Mouse (Mus musculus) hematopoietic stem cell, adult 5-6 weeks (primary cell): ENCODE results near the gene Ccdc142. TPM values are rescaled to one million over a fixed set of nuclear protein-coding genes. Genes with fewer than 3 reads are reported as not detected.

Source experiments
- ATAC-seq, 2 experiments: fragments of 125-278 bp in 1 of 2; replicated peaks in 1 of 2; 2 replicates each; pipeline ENCODE4 v1.8.0; 2016 to 2017; ENCODE audit warnings: inconsistent platforms in 2 of 2, mild to moderate bottlenecking in 2 of 2, moderate number of reproducible peaks in 2 of 2, low read depth in 1 of 2, moderate TSS enrichment in 1 of 2; ENCODE audit not compliant: low FRiP score in 2 of 2, poor library complexity in 2 of 2, severe bottlenecking in 2 of 2, insufficient read depth in 1 of 2, low TSS enrichment in 1 of 2
- total RNA-seq: library from RNA; stranded (forward); fragments of 172-1452, 232-1000 nt; gene quantifications from 2 replicates; pipeline ENCODE4 v1.2.3, GENCODE M21; 2017

Gene Ccdc142
- total RNA-seq, 1 experiment from 2014 or later = 0.45 TPM

- ATAC-seq = peak; percentile 4 to 30; a peak in 3 of 4 replicates
These were observed 23.6 kb upstream of the Ccdc142 start, which contains the start of gene Pcgf1 for GRCm38 (mm10) chr6:83077630-83078323. Gene Pcgf1 (plus strand): TSS chr6:83077869.

- peak; percentile 89 to 94 for ATAC-seq
These were observed 23.0 kb upstream of the Ccdc142 start for GRCm38 (mm10) chr6:83078324-83078858.

GRCm38 (mm10) chr6:83080210-83080609 is 21.2 kb upstream of the Ccdc142 start:
- ATAC-seq = no peak

- ATAC-seq = no peak
These were observed 17.9 kb upstream of the Ccdc142 start for GRCm38 (mm10) chr6:83083497-83083896.

GRCm38 (mm10) chr6:83084477-83084876 is 16.9 kb upstream of the Ccdc142 start:
- ATAC-seq = no peak

- peak; percentile 37 to 51; a peak in 3 of 4 replicates for ATAC-seq
These were observed 15.0 kb upstream of the Ccdc142 start, which contains the start of gene Lbx2 for GRCm38 (mm10) chr6:83086121-83087035. Gene Lbx2 (plus strand): TSS chr6:83086367.

GRCm38 (mm10) chr6:83087205-83087925 is 14.0 kb upstream of the Ccdc142 start:
- no peak; a peak in 1 of 4 replicates for ATAC-seq

- ATAC-seq = no peak
These were observed 13.5 kb upstream of the Ccdc142 start for GRCm38 (mm10) chr6:83087926-83088260.

GRCm38 (mm10) chr6:83092416-83093127 is 8.8 kb upstream of the Ccdc142 start:
- ATAC-seq = peak in 1 of 2 experiments; percentile 37; a peak in 1 of 4 replicates

GRCm38 (mm10) chr6:83095968-83096367 is 5.4 kb upstream of the Ccdc142 start:
- no peak for ATAC-seq

GRCm38 (mm10) chr6:83098411-83098810 is 3.0 kb upstream of the Ccdc142 start:
- ATAC-seq = no peak

GRCm38 (mm10) chr6:83101688-83102556 is 521 bp downstream of the Ccdc142 start:
- peak; percentile 66 to 75 for ATAC-seq

GRCm38 (mm10) chr6:83103130-83103650 is 1.8 kb downstream of the Ccdc142 start:
- no peak for ATAC-seq

- no peak for ATAC-seq
These were observed 2.8 kb downstream of the Ccdc142 start for GRCm38 (mm10) chr6:83104158-83104557.

- ATAC-seq = peak; percentile 70 to 73; a peak in 3 of 4 replicates
These were observed 6.4 kb downstream of the Ccdc142 start for GRCm38 (mm10) chr6:83107566-83108400.
